Mouse (Mus musculus) adrenal gland, adult 8-10 months (tissue): ENCODE measurements around the gene Klk1b27. TPM values are rescaled to one million over a fixed set of nuclear protein-coding genes. Genes with fewer than 3 reads are reported as not detected.
"Not testable (repeated sequence)": the region's sequence is repeated elsewhere in the genome, so short reads cannot be mapped to it uniquely, and the experiment has no call there.

ENCODE experiments used
- DNase-seq: peaks from one replicate; pipeline ENCODE4 v3.0.0; 2022
- total RNA-seq, 4 experiments: library from RNA; stranded (reverse); gene quantifications; 2 replicates each; pipeline ENCODE4 v1.2.4; 2022

The Klk1b27 gene
- total RNA-seq = not detected

- DNase-seq = not testable (repeated sequence)
Measured at GRCm38 (mm10) chr7:44051990-44052389, at the start of gene Klk1b27. Gene Klk1b27 (plus strand): TSS chr7:44052290.

GRCm38 (mm10) chr7:44004847-44005246 lies 47.2 kb upstream of the Klk1b27 start:
- no peak for DNase-seq

GRCm38 (mm10) chr7:44011868-44012267 lies 40.2 kb upstream of the Klk1b27 start, which contains the start of gene Klk1b26:
Gene Klk1b26 (plus strand): TSS chr7:44012168.
- not testable (repeated sequence) for DNase-seq

GRCm38 (mm10) chr7:44014666-44015065 lies 37.4 kb upstream of the Klk1b27 start:
- not testable (repeated sequence) for DNase-seq

GRCm38 (mm10) chr7:44015071-44015470 lies 37.0 kb upstream of the Klk1b27 start:
- DNase-seq = no peak

GRCm38 (mm10) chr7:44072117-44072516 lies 20.0 kb downstream of the Klk1b27 start:
- no peak for DNase-seq

GRCm38 (mm10) chr7:44077703-44078102 lies 25.6 kb downstream of the Klk1b27 start:
- DNase-seq = no peak

GRCm38 (mm10) chr7:44096111-44096510 lies 44.0 kb downstream of the Klk1b27 start:
- no peak for DNase-seq

- DNase-seq = not testable (repeated sequence)
Measured at GRCm38 (mm10) chr7:44102028-44102427, 49.9 kb downstream of the Klk1b27 start, which contains the start of gene Klk1b21. Gene Klk1b21 (plus strand): TSS chr7:44102328.

Other genes starting within 250 kb of the Klk1b27 start
- gene Klk7, start 241.0 kb upstream of the Klk1b27 start, total RNA-seq = not detected
- gene Klk6, start 227.8 kb upstream of the Klk1b27 start, total RNA-seq = not detected
- gene Klk5, start 210.3 kb upstream of the Klk1b27 start, total RNA-seq = not detected
- gene Klk4, start 171.1 kb upstream of the Klk1b27 start, total RNA-seq = not detected
- gene Klk15, start 118.5 kb upstream of the Klk1b27 start, total RNA-seq = not detected
- gene Klk1b8, start 101.6 kb upstream of the Klk1b27 start, total RNA-seq = not detected
- not detected for gene Klk1b1, start 85.5 kb upstream of the Klk1b27 start, total RNA-seq
- under 1 TPM in 1 of 4 experiments, not detected in 3; 0.35 TPM for gene Klk1b9, start 76.2 kb upstream of the Klk1b27 start, total RNA-seq
- not detected for gene Klk1b11, start 56.4 kb upstream of the Klk1b27 start, total RNA-seq
- not detected for gene Klk1b26, start 40.1 kb upstream of the Klk1b27 start, total RNA-seq
- 1 to 10 TPM in 1 of 4 experiments, not detected in 3; 1.1 TPM for gene Klk1b21, start 50.0 kb downstream of the Klk1b27 start, total RNA-seq
- gene Klk1b22, start 60.4 kb downstream of the Klk1b27 start, total RNA-seq = not detected
- not detected for gene Klk1b16, start 84.5 kb downstream of the Klk1b27 start, total RNA-seq
- gene Klk1b24, start 135.9 kb downstream of the Klk1b27 start, total RNA-seq = under 1 TPM in 2 of 4 experiments, not detected in 2; 0.29 to 0.91 TPM
- not detected for gene Klk1b3, start 145.9 kb downstream of the Klk1b27 start, total RNA-seq
- not detected for gene Klk1b4, start 155.1 kb downstream of the Klk1b27 start, total RNA-seq
- not detected for gene Klk1b5, start 163.7 kb downstream of the Klk1b27 start, total RNA-seq
- gene Klk1, start 173.1 kb downstream of the Klk1b27 start, total RNA-seq = 1 to 10 TPM in 1 of 4 experiments, under 1 TPM in 2, not detected in 1; 0.78 to 1.2 (median 0.89) TPM
- gene Gm36864, start 183.9 kb downstream of the Klk1b27 start, total RNA-seq = not detected
- 1 to 10 TPM in 1 of 4 experiments, under 1 TPM in 3; 0.68 to 1.2 (median 0.96) TPM for gene 1700028J19Rik, start 194.4 kb downstream of the Klk1b27 start, total RNA-seq
- 100 to 1,000 TPM in 3 of 4 experiments, 10 to 100 TPM in 1; 71.9 to 151 (median 133) TPM for gene 2410002F23Rik, start 194.4 kb downstream of the Klk1b27 start, total RNA-seq
- not detected for gene Acp4, start 205.1 kb downstream of the Klk1b27 start, total RNA-seq
- not detected for gene Gm15517, start 209.2 kb downstream of the Klk1b27 start, total RNA-seq